Mouse (Mus musculus) naive thymus-derived CD4-positive, alpha-beta T cell, adult 2 months (primary cell): ENCODE measurements at regions not wholly inside any gene's neighbourhood (a gene's known extent, or its start where the extent isn't known, plus 50 kb on each side); places are given as distances from the start of the nearest gene placed in this dataset.

Experiments
- DNase-seq: peaks from one replicate; pipeline ENCODE4 v3.0.0-alpha.2; 2011; ENCODE audit warnings: low read depth

GRCm38 (mm10) chr3:115596523-115596922 is 118.3 kb downstream of the S1pr1 start:
- DNase-seq, result peak; percentile 90

- no peak for DNase-seq
Measured at GRCm38 (mm10) chr3:115590716-115591115, 124.2 kb downstream of the S1pr1 start.

DNA sequence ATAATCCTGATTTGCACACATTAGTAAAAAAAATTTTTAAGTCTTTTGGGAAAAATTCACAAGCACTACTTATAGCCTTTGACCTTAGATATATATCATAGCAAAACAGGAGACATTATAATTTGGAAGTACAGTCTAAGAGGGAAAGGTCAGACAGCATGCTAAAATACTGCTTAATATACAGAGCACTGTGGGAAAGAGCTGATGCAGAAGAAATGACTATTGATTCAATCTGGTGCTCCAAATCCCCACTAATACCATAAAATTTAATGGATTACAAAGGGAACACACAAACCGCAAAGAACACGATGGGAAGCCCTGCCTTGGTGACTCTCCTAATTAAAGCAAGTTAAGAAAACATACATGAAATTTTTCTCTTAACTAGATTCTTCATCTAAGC is 126.3 kb downstream of the S1pr1 start:
- DNase-seq, result no peak

- DNase-seq, result no peak
Measured at GRCm38 (mm10) chr3:115580131-115580932, 134.5 kb downstream of the S1pr1 start.

DNA sequence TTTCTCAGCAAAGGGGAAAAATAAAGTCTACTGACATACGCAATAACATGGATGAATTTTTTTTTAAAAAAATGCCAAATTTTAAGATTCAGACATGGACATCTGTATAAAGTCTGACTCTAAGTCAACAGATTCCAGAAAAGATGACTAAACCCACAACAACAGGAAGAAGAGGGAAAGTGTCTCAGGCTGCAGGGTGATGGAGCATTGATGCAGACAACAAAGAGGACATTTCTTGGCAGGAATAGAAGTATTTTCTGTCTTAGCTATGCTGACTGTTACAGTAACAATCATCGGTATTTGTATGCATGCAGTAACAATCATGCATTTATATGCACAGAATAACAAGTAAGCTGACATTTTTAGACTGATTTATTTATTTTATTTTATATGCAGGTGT is 139.5 kb downstream of the S1pr1 start:
- no peak for DNase-seq

DNA sequence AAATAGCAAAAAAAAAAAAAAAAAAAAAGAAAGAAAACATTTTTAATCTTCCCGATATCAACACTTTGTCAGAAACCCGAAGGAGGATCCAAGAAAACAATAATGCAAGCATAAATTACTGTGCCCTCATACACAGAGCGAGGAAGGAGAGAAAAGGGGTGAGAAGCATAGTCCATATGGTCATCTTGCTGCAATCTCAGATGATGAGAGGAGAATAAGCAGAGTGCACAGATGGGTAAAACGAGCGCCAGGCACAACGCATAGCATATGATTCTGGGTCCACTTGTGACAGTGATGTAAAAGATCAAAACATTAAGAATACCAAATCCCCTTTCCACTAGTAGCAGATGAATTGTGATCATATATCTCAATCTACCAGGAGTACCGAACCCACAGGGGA is 152.1 kb downstream of the S1pr1 start:
- no peak for DNase-seq

DNA sequence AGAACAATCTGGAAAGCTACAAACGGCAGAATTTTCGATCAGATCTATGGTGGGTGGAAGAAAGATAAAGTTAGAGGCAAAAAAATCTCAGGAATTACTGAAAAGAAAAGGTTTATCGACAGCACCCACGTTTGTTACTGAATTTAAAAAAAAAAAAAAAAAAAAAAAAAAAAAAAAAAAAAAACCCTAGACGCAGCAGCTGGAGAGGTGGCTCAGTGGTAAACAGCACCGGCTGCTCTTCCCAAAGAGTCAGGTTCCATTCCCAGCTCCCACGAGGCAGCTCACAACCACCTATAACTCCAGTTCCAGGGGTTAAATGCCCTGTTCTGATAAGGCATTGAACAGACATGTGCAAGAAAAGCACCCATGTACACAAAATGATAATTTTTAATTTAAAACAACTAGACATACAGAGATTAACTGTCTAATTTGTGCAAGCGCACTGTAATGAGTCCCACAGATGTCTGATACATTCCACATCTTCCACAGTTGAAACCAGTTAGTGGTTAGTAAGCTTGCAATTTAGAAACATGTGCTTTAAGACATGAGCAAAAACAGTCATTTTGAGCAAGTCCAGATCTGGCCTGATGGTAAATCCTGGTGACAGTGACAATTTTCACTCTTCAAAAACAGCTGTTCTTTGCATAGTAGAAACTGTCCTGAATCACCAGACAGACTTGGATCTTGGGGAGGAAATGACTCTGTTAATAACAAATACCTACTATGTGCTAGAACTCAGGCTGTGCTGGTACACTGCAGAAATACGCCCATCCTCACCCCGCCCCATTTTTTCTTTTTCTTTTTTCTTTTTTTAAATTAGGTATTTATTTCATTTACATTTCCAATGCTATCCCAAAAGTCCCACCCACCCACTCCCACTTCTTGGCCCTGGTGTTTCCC is 159.8 kb downstream of the S1pr1 start:
- DNase-seq, result no peak

GRCm38 (mm10) chr3:115553848-115554515 is 160.9 kb downstream of the S1pr1 start:
- no peak for DNase-seq

GRCm38 (mm10) chr3:115541789-115542188 is 173.1 kb downstream of the S1pr1 start:
- peak; percentile 11 for DNase-seq

DNA sequence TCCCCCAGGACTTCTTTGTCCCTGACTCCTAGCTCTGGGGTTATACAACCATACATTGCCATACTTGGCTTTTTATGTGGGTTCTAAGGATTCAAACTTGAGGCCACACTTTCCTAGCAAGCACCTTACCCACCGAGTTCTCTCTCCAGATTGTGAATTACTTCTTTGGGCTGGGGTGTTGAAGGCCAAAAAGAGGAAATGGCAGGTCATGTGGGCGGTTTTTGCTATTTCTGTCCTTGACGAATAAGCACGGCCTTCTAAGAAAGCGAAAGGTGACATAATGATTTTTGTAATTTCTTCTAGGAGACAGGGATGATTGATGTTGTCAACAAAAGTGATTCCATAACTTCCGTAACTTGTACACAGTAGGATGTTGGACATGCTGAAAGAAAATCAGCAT is 176.5 kb downstream of the S1pr1 start:
- no peak for DNase-seq

GRCm38 (mm10) chr3:115532141-115532735 is 182.6 kb downstream of the S1pr1 start:
- no peak for DNase-seq

DNA sequence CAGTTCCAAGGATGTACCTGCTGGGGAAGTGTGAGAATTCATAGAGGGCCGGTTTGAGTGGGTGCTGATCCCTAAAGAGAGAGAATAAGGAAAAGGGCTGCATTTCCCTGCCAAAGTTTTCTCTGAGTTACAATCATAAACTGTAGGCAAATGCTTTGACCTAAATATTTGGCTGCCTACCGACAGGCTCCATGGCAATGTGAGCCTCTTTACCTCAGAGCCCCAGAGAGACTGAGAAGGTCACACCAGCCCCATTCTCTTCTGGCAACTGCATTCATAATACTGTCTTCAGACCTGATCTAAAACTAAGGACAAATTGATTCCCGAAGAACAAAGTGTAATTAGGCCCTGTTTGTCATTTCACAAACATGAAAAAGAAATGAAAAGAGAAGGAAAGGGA is 184.4 kb downstream of the S1pr1 start:
- DNase-seq, result no peak

DNA sequence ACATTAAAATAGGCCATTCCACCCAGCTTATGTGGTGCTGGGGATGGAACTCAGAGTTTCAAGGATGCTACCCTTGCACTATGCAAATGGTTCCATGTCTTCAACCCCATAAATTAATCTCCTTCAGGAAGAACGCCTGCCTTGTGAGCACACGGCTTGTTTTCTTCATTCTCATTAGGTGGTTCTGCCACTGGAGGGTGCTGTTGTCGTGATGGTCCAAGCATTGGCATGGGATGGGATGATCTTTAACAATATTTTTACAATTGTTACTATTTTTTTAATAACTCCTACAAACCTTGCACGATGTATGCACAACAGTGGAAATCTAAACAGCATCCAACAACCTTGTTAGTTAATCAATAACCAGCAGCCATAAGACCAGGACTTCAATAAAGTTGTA is 185.0 kb downstream of the S1pr1 start:
- DNase-seq, result peak; percentile 7

- no peak for DNase-seq
Measured at GRCm38 (mm10) chr3:115523515-115523914, 191.4 kb downstream of the S1pr1 start.

GRCm38 (mm10) chr3:115515645-115516044 is 199.2 kb downstream of the S1pr1 start:
- no peak for DNase-seq

DNA sequence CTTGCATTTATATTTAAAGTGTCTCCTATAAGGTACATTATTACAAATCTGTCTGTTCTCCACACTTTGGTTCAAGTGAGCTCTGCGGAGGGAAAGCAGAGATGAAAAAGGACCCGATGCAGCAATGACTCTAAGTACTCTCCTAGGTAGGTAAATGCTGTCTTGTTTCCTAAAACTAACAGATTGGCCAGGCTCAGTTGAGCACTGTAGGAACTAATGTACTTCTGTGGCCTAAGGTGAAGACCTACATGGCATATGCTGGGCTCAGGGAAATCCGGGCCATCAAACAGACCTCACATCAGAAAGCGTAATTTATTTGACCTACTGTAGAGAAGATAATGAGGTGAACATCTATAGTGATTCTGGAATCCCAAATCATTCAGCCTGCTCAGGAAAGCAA is 205.2 kb downstream of the S1pr1 start:
- DNase-seq, result no peak

- no peak for DNase-seq
Measured at GRCm38 (mm10) chr3:115497420-115497819, 217.5 kb downstream of the S1pr1 start.

- no peak for DNase-seq
Measured at GRCm38 (mm10) chr3:115496110-115496509, 218.8 kb downstream of the S1pr1 start.

- no peak for DNase-seq
Measured at GRCm38 (mm10) chr3:115495692-115496091, 219.2 kb downstream of the S1pr1 start.

DNA sequence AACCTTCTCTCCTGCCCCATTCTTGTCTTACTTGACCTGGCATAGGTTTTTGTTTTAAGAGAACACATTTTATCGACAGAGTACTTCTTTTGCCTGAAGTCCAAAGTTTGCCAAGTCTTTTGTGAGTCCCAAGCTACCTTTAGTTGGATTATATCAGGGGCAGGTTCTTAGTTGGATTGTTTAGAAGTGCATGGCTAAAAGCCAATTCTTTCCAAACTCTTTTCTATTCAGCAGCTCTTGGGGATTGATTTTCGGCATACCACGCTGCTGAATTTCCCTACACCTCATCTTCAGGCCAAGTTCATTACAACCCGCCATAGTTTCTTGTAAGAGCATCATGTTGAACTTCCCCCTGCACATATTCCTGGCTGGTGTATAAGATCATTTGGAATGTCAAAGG is 245.9 kb downstream of the S1pr1 start:
- no peak for DNase-seq

DNA sequence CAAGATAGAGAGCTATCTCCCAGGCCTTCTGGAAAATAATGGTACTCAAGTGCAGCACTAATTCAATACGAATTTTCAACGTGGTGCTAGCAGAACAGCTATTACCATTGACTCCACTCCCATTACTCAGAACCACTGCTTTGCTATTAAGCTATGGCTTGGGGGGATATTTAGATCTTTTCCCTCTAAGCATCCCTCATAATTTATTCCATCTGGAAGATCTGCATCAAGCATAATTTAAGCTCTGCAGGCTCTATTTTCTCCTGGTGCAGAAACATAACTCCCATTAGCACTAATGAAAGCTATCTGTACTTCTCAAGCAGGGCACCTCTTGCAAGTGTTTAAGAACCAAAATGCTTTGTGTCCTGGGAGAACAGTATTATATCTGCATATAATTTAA is 247.0 kb downstream of the S1pr1 start:
- no peak for DNase-seq

GRCm38 (mm10) chr3:115462623-115463022 is 252.2 kb downstream of the S1pr1 start:
- no peak for DNase-seq
